Mouse (Mus musculus): ENCODE measurements around the gene Galnt17.

DNA sequence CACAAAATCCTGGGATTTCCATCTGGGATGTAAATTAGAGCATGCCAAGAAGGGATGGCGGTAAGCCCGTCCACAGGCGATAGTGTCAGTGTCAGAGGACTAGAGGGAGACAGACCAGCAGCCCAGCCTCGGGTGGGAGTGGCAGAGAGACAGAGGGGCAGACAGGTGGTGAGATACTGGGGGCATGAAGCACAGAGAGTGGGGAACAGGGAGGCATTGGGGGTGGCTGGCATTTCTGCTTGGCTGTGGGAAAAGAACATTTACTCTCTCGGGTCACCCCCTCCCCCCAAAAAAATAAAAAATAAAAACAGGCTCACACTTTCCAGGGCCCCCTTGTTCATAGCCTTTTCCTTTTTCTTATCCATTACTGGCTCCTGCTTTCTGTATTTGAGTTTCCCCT is 287.4 kb downstream of the Galnt17 start:
- TF ChIP-seq CTCF (IDR thresholded peaks at IDR 0.05; ENCODE audit: low read depth) (no peak), EP300 (optimal IDR thresholded peaks at IDR 0.05) (no peak)

Measured in stomach, postnatal 0 days (tissue).